Mouse (Mus musculus): ENCODE data around the gene Tspan15. TPM values are rescaled to one million over a fixed set of nuclear protein-coding genes. Genes with fewer than 3 reads are reported as not detected.

The Tspan15 gene
- polyA plus RNA-seq, 1 experiment: 2.7 TPM

DNA sequence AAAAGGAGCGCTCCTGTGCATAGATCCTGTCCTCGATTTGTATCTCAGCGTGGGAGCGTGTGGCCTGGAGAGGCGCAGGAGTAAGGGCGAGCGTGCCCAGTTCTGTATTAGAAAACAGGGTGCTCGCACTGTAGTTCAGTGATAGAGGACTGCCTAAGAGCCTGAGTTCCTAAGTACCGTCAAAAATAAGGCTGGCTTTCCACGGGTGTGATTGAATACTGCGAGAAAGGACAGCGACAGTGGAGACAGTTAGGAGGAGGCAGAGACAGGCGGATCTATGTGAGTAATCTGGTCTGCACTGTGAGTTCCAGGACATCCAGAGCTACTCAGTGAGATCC lies 313 bp upstream of the Tspan15 start:
- no peak for TF ChIP-seq POLR2A (IDR thresholded peaks at IDR 0.05; ENCODE audit: control insufficient read depth, low read depth, low read length)
- TF ChIP-seq CTCF (IDR thresholded peaks at IDR 0.05; ENCODE audit: control insufficient read depth, insufficient read depth, insufficient replicate concordance, low read depth, low read length): no peak
- Histone ChIP-seq H3K27ac (ENCODE audit: control insufficient read depth, insufficient read depth, low read depth, low read length) (no peak overlapping the region), H3K27me3 (ENCODE audit: control insufficient read depth, insufficient read depth, low read length) (no peaks in the 10 kb centered on the region), H3K4me3 (ENCODE audit: control insufficient read depth, low read depth, low read length) (peak overlapping the region; percentile 83), H3K4me1 (ENCODE audit: control insufficient read depth, insufficient read depth, low read length) (peaks cover 15% of the 10 kb centered on the region), H3K36me3 (ENCODE audit: control insufficient read depth, insufficient read depth, low read length) (no peaks in the 10 kb centered on the region)

DNA sequence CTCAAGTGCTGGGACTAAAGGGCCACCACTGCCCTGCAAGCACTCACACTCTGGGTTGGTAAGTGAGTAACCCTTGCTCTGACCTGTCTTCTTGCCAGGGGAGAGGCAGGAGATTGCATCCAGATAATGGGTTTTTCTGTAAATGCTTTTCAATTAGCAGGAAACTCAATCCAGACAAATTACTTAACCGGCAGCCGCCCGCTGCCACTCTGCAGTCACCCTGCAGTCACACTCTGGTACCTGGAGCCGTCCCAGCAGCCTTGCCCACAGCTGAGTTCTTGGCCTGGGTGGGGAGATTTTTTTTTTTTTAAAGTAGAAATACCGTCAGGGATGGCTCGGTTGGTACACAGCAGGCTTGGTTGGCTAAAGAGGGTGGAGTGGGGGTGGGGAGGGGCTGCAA lies 2.9 kb downstream of the Tspan15 start:
- no peak for TF ChIP-seq POLR2A (IDR thresholded peaks at IDR 0.05; ENCODE audit: control insufficient read depth, low read depth, low read length)
- no peak overlapping the region for H3K27ac ChIP-seq (ENCODE audit: control insufficient read depth, insufficient read depth, low read depth, low read length)
- H3K4me3 ChIP-seq (ENCODE audit: control insufficient read depth, low read depth, low read length): no peak overlapping the region
- peaks cover 12% of the 10 kb centered on the region for H3K4me1 ChIP-seq (ENCODE audit: control insufficient read depth, insufficient read depth, low read length)
- H3K27me3 ChIP-seq (ENCODE audit: control insufficient read depth, insufficient read depth, low read length): no peaks in the 10 kb centered on the region
- no peaks in the 10 kb centered on the region for H3K36me3 ChIP-seq (ENCODE audit: control insufficient read depth, insufficient read depth, low read length)

- peaks cover 10% of the 10 kb centered on the region for H3K4me1 ChIP-seq (ENCODE audit: control insufficient read depth, insufficient read depth, low read length)
- H3K27ac ChIP-seq (ENCODE audit: control insufficient read depth, insufficient read depth, low read depth, low read length): no peak overlapping the region
- TF ChIP-seq CTCF (IDR thresholded peaks at IDR 0.05; ENCODE audit: control insufficient read depth, insufficient read depth, insufficient replicate concordance, low read depth, low read length) (no peak), POLR2A (IDR thresholded peaks at IDR 0.05; ENCODE audit: control insufficient read depth, low read depth, low read length) (no peak)
- no peak overlapping the region for H3K4me3 ChIP-seq (ENCODE audit: control insufficient read depth, low read depth, low read length)
- no peaks in the 10 kb centered on the region for H3K36me3 ChIP-seq (ENCODE audit: control insufficient read depth, insufficient read depth, low read length)
- no peaks in the 10 kb centered on the region for H3K27me3 ChIP-seq (ENCODE audit: control insufficient read depth, insufficient read depth, low read length)
These were observed 5.2 kb downstream of the Tspan15 start for GRCm38 (mm10) chr10:62225839-62226238.

GRCm38 (mm10) chr10:62224231-62224630 lies 6.8 kb downstream of the Tspan15 start:
- H3K27me3 ChIP-seq (ENCODE audit: control insufficient read depth, insufficient read depth, low read length): no peaks in the 10 kb centered on the region
- TF ChIP-seq CTCF (IDR thresholded peaks at IDR 0.05; ENCODE audit: control insufficient read depth, insufficient read depth, insufficient replicate concordance, low read depth, low read length): no peak
- no peak for TF ChIP-seq POLR2A (IDR thresholded peaks at IDR 0.05; ENCODE audit: control insufficient read depth, low read depth, low read length)
- no peaks in the 10 kb centered on the region for H3K36me3 ChIP-seq (ENCODE audit: control insufficient read depth, insufficient read depth, low read length)
- no peak overlapping the region for H3K27ac ChIP-seq (ENCODE audit: control insufficient read depth, insufficient read depth, low read depth, low read length)
- no peak overlapping the region for H3K4me3 ChIP-seq (ENCODE audit: control insufficient read depth, low read depth, low read length)
- peaks cover 3% of the 10 kb centered on the region for H3K4me1 ChIP-seq (ENCODE audit: control insufficient read depth, insufficient read depth, low read length)

DNA sequence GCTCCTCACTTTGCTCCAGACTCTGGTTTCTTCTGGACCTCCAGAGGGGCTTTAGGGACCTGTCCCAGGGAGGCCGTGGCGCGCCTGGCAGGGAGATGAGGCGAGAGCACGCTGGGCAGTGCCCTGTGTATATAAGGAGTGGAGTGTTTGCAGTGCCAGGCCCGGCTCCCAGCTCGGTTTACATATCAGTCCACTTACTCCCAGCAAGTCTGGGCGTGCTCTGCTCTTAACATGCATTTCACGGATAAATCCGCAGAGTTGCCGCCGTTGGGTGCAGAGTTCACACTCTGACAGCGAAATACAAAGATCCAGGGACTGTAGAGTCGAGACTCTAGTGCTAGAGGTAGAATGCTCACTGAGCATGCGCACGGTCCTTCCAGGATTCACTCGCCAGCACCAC lies 8.3 kb downstream of the Tspan15 start:
- Histone ChIP-seq H3K27ac (ENCODE audit: control insufficient read depth, insufficient read depth, low read depth, low read length) (no peak overlapping the region), H3K4me1 (ENCODE audit: control insufficient read depth, insufficient read depth, low read length) (peaks cover 3% of the 10 kb centered on the region), H3K36me3 (ENCODE audit: control insufficient read depth, insufficient read depth, low read length) (no peaks in the 10 kb centered on the region), H3K4me3 (ENCODE audit: control insufficient read depth, low read depth, low read length) (no peak overlapping the region), H3K27me3 (ENCODE audit: control insufficient read depth, insufficient read depth, low read length) (no peaks in the 10 kb centered on the region)
- TF ChIP-seq POLR2A (IDR thresholded peaks at IDR 0.05; ENCODE audit: control insufficient read depth, low read depth, low read length) (no peak), CTCF (IDR thresholded peaks at IDR 0.05; ENCODE audit: control insufficient read depth, insufficient read depth, insufficient replicate concordance, low read depth, low read length) (no peak)

GRCm38 (mm10) chr10:62221647-62222046 lies 9.4 kb downstream of the Tspan15 start:
- H3K4me3 ChIP-seq (ENCODE audit: control insufficient read depth, low read depth, low read length): no peak overlapping the region
- H3K36me3 ChIP-seq (ENCODE audit: control insufficient read depth, insufficient read depth, low read length): no peaks in the 10 kb centered on the region
- no peaks in the 10 kb centered on the region for H3K27me3 ChIP-seq (ENCODE audit: control insufficient read depth, insufficient read depth, low read length)
- no peak overlapping the region for H3K27ac ChIP-seq (ENCODE audit: control insufficient read depth, insufficient read depth, low read depth, low read length)
- TF ChIP-seq POLR2A (IDR thresholded peaks at IDR 0.05; ENCODE audit: control insufficient read depth, low read depth, low read length) (no peak), CTCF (IDR thresholded peaks at IDR 0.05; ENCODE audit: control insufficient read depth, insufficient read depth, insufficient replicate concordance, low read depth, low read length) (no peak)
- H3K4me1 ChIP-seq (ENCODE audit: control insufficient read depth, insufficient read depth, low read length): peaks cover 3% of the 10 kb centered on the region

GRCm38 (mm10) chr10:62220732-62221514 lies 10.1 kb downstream of the Tspan15 start:
- Histone ChIP-seq H3K27ac (ENCODE audit: control insufficient read depth, insufficient read depth, low read depth, low read length) (no peak overlapping the region), H3K4me1 (ENCODE audit: control insufficient read depth, insufficient read depth, low read length) (peaks cover 3% of the 10 kb centered on the region), H3K27me3 (ENCODE audit: control insufficient read depth, insufficient read depth, low read length) (no peaks in the 10 kb centered on the region), H3K36me3 (ENCODE audit: control insufficient read depth, insufficient read depth, low read length) (no peaks in the 10 kb centered on the region), H3K4me3 (ENCODE audit: control insufficient read depth, low read depth, low read length) (no peak overlapping the region)
- no peak for TF ChIP-seq CTCF (IDR thresholded peaks at IDR 0.05; ENCODE audit: control insufficient read depth, insufficient read depth, insufficient replicate concordance, low read depth, low read length)

- H3K27ac ChIP-seq (ENCODE audit: control insufficient read depth, insufficient read depth, low read depth, low read length): no peak overlapping the region
- H3K4me1 ChIP-seq (ENCODE audit: control insufficient read depth, insufficient read depth, low read length): peaks cover 5% of the 10 kb centered on the region
- no peak overlapping the region for H3K4me3 ChIP-seq (ENCODE audit: control insufficient read depth, low read depth, low read length)
- H3K36me3 ChIP-seq (ENCODE audit: control insufficient read depth, insufficient read depth, low read length): no peaks in the 10 kb centered on the region
- H3K27me3 ChIP-seq (ENCODE audit: control insufficient read depth, insufficient read depth, low read length): no peaks in the 10 kb centered on the region
- no peak for TF ChIP-seq POLR2A (IDR thresholded peaks at IDR 0.05; ENCODE audit: control insufficient read depth, low read depth, low read length)
- no peak for TF ChIP-seq CTCF (IDR thresholded peaks at IDR 0.05; ENCODE audit: control insufficient read depth, insufficient read depth, insufficient replicate concordance, low read depth, low read length)
These were observed 12.3 kb downstream of the Tspan15 start for GRCm38 (mm10) chr10:62218789-62219172.
